Mouse (Mus musculus) embryo, embryonic 10.5 days (tissue): ENCODE measurements around the gene Sstr2.
A peak's percentile ranks its signal among the peaks of the same experiment; 100 is the strongest.

Experiments
- DNase-seq: peaks from one replicate; pipeline ENCODE4 v3.0.0-alpha.2; 2015; ENCODE audit warnings: low spot score

Sstr2 gene

DNA sequence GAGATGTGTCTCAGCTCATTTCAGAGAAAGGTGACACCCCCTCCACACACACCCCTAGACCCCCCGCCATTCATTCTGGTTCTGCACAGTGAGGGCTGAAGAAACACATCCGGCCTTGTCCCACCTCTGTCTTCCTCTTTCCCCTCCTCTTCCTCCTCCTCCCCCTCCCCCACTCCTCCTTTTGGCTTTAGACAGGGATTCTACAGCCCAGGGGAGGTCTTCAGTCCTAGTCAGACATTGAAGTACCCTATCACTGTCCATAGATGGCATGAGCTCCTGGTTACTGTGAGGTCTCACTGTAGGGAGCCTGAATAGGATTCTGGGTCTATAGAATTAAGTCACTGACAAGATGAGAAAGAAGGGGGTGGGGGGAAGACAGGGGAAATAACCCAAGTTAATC is 1.9 kb downstream of the Sstr2 start:
- DNase-seq: no peak

DNA sequence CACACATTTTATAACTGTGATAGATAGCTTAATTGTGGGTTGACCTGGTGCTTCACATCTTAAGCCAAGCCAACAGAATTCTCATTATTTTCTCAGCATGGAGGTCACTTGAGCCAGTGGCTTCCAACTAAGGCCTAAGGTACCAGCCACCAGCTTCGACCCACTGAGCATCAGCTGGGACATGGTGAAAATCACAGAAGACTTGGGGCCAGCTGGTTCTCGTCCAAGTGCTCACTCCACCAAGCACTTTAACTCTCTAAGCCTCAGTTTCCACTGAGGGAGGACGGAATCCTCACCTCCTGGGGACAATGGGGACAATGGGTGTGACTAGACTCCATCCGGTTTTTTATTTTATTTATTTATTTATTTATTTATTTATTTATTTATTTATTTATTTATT is 2.9 kb downstream of the Sstr2 start:
- DNase-seq: no peak

- DNase-seq: no peak
These were observed 6.3 kb downstream of the Sstr2 start for GRCm38 (mm10) chr11:113625437-113625836.

DNA sequence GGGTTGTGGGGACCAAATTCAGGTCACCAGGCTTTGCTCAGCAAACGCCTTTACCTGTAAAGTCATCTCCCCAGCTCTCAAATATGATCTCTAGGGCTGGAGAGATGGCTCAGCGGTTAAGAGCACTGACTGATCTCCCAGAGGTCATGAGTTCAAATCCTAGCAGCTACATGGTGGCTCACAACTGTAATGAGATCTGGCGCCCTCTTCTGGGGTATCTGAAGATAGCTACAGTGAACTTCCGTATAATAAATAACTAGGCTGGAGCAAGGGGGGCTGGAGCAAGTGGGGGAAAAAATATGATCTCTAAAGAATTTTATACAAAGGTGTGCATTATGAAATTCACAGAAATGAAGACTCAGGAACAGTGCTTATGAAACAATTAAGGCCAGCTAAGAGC is 8.6 kb downstream of the Sstr2 start:
- peak; percentile 56 for DNase-seq

GRCm38 (mm10) chr11:113630642-113631041 is 11.5 kb downstream of the Sstr2 start:
- DNase-seq: peak; percentile 39

GRCm38 (mm10) chr11:113631302-113631701 is 12.2 kb downstream of the Sstr2 start:
- DNase-seq: no peak

GRCm38 (mm10) chr11:113631862-113632261 is 12.7 kb downstream of the Sstr2 start:
- DNase-seq: no peak

DNA sequence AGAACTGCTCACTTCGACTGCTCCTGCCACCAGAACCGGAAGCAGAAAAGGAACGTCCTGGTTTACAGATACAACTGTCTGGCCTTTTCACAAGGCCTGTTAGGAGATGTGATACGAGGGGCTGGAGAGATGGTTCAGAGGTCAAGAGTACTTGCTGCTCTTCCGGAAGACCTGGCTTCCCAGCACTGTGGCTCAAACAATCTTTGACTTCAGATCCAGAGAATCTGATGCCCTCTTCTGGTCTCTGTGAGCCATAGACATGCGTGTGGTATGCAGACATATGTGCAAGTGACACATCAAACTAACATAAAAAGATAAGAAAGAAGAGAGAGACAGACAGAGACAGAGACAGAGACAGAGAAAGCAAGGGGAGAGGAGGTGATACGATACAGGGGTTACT is 13.2 kb downstream of the Sstr2 start:
- no peak for DNase-seq

GRCm38 (mm10) chr11:113633398-113633797 is 14.3 kb downstream of the Sstr2 start:
- no peak for DNase-seq

DNA sequence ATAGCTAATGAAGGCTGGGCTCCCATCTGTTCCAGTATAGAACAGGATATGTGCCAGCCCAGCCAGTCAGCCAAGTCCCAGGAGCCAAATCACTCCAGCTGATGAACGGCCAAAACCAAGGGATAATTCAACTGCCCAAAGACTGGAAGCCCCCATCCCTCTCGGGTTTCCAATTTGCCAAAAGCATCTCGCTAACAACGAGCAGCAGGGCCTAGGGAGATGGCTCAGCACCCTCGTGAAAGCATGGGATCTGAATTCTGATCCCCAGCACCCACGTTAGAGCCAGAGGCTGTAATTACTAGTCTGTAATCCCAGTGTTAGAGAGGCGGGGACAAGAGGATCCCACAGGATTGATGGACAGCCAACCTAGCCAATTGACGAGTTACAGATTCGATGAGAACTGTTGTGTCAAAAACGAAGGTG is 15.6 kb downstream of the Sstr2 start:
- no peak for DNase-seq

- DNase-seq: no peak
These were observed 19.5 kb downstream of the Sstr2 start for GRCm38 (mm10) chr11:113638680-113639079.

DNA sequence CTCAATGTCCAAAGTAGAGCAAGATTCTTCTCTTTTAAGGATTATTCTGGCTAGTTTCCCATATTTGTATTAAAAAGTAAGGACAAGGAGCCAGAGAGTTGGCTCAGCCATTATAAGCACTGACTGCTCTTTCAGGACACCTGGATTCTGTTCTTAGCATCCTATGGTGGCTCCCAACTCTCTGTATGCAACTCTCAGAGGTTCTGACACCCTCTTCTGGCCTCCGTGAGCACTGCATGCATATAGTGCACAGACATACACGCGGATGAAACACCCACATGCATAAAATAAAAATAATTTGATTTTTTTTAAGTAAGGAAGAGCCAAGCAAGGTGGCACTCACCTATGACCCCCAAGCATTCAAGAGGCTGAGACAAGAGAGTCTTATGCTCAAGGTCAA is 26.0 kb downstream of the Sstr2 start:
- no peak for DNase-seq

- DNase-seq: peak; percentile 87
These were observed 29.0 kb downstream of the Sstr2 start for GRCm38 (mm10) chr11:113648152-113648551.

DNA sequence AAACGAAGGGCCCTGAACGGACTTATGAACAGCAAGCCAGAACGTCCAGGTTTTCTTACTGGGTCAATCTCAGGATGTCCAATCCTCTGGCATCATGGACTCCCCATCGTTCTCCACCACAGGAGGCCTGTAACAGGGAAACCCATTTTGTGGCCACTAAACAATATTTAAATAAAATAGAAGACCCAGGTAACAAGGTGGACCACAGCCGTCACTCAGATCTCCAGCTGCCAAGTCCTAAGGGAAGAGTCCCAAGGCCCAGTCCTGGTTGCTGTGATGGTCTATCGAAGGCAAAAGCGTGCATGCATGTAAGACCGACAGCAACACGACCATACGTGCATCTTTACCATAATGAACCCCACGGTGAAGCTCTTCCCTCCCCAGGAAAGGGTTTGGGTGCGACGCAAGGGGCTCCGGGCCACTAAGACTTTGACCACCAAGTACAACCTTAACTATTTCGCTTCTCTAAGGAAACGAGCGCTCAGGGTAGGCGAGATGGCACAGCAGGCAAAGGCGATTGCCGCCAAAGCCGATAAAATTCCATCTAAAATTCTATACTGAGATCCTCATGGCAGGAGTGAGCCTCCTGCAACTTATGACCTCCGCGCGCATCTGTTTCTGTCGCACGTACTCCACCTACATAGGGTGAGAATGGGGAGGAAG is 29.7 kb downstream of the Sstr2 start, which contains the start of gene Cog1:
Gene Cog1 (plus strand): TSS at position 480 of the 663 bp plus-strand sequence.
- DNase-seq: peak; percentile 22

- peak; percentile 86 for DNase-seq
These were observed 30.4 kb downstream of the Sstr2 start, which contains the start of gene Slc39a11 for GRCm38 (mm10) chr11:113649353-113650210. Gene Slc39a11, minus strand, starts transcription at chr11:113650079.

DNA sequence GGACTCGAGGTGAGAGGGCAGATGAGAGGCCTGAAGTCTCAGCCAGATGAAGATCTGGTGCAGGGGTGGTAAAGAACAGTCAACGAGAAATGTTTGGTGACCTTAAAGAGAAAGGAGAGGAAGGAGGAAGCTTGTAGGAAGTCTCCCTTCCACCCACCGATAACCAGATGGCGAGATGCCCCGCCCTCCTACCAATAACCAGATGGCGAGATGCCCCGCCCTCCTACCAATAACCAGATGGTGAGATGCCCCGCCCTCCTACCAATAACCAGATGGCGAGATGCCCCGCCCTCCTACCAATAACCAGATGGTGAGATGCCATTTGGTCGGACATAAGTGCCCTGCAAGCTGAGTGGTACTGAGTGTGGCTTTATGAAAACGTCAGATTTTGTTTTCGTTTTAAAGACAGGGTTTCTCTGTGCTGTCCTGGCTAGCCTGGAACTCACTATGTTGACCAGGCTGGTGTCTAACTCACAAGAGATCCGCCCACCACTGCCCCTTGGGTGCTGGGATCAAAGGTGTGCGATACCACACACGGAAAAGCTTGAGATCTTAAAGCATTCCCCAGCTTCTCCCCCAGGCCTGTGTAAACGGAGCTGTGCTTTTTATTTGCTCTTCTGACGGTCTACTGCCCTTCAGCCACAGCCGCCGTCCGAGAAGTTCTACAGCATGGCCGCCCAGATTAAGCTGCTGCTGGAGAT is 32.2 kb downstream of the Sstr2 start:
- peak; percentile 18 for DNase-seq

- DNase-seq: peak; percentile 78
These were observed 32.7 kb downstream of the Sstr2 start for GRCm38 (mm10) chr11:113651907-113652273.

DNA sequence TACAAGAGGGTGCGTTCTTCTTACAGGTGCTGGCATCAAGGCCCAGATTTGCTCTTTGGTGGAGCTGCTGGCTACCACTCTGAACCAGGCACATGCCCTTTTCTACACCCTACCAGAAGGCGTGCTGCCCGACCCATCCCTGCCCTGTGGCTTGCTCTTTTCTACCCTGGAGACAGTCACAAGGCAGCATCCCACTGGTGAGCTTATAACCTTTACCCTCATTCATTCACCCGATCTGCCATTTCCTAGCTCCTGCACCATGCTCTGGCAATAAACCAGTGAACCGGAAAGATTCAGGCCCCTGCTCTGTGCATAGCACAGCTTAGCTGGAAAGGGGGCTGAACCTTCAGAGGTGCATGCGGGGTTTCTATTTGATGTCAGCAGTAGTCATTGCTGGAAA is 33.4 kb downstream of the Sstr2 start:
- no peak for DNase-seq

- DNase-seq: no peak
These were observed 35.0 kb downstream of the Sstr2 start for GRCm38 (mm10) chr11:113654105-113654504.

GRCm38 (mm10) chr11:113654561-113655270 is 35.6 kb downstream of the Sstr2 start:
- DNase-seq: peak; percentile 46

- no peak for DNase-seq
These were observed 37.4 kb downstream of the Sstr2 start for GRCm38 (mm10) chr11:113656511-113656932.

GRCm38 (mm10) chr11:113657221-113657620 is 38.1 kb downstream of the Sstr2 start:
- no peak for DNase-seq
